Mouse (Mus musculus): ENCODE data around the gene Tprgl.

Gene Tprgl

DNA sequence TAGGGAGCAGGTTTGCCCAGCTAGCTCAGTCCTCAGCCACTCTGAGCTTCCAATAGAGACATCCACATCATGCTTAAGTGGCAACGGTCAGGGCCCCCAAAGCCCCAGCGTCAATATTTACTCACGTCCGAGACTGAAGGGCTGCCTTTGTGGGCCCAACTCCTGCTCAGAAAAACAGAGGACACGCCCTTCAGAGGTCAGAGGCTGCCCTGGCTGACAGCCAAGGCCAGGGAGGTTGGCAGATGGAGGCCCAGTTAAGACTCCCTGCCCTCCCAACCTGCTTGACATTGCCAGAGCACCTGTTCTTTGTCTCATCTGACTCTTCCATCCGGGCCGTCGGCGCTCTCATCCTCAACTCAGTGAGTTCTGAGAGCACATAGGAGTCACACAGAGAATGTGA is 41.7 kb downstream of the Tprgl start:
- DNase-seq (ENCODE audit: low read depth, low spot score), result no peak

DNA sequence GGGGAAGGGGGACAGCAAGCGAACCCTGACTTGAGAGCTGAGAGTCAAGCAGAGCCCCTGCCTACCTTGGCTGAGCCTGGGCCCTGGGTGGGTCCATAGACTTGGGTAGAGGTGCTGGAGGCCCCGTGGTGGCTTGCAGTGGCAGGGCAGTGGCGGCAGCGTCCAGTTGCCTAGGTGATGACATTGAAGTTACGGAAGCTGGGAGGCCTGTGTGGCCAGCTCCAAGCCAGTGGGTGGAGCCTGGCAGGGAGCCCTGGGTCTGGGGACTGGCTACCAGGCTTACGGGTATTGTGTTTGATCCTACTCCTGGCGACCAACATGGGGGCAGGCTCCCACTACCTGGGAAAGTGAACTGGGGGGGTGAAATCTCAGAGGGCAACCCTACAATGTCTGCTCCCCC is 44.0 kb downstream of the Tprgl start:
- no peak for DNase-seq (ENCODE audit: low read depth, low spot score)

DNA sequence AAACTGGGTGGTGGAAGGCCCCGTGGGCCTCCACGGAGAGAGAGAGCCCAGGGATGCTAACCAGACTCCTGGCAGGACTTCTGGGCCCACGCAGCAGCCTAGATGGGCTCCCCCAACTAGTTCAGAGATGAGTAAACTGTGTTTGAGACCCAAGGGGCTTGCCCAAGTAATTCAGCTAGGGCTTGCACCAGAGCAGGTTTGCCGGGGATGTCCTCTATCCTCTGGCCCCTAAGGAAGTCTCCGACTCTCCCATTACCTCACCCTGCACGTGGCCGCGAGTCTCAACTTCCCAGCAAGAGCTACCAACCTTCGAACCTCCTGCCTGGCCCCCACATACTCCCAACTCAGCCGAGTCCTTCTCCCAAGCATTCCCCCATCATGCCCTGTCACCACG is 50.6 kb downstream of the Tprgl start:
- DNase-seq (ENCODE audit: low read depth, low spot score), result no peak

GRCm38 (mm10) chr4:154109216-154109849 is 51.1 kb downstream of the Tprgl start:
- no peak for DNase-seq (ENCODE audit: low read depth, low spot score)
